Mouse (Mus musculus) embryonic facial prominence, embryonic 11.5 days (tissue): Measurements from ENCODE around the gene Insl6. TPM values are rescaled to one million over a fixed set of nuclear protein-coding genes. Genes with fewer than 3 reads are reported as not detected.

ENCODE experiments used
- ATAC-seq: fragments of 200-750 bp; cut with Nextera tagmentation; replicated peaks from 2 replicates; pipeline ENCODE4 v1.8.0; 2017; ENCODE audit warnings: low read depth; ENCODE audit not compliant: insufficient number of reproducible peaks, low FRiP score, low TSS enrichment
- DNase-seq: peaks from one replicate; pipeline ENCODE4 v3.0.0-alpha.2; 2015; ENCODE audit warnings: low spot score
- H3K27ac ChIP-seq: fragments of 300-500 bp; sonication (generic); replicated peaks from 2 replicates; pipeline ENCODE4 v1.5.1; 2014; ENCODE audit warnings: mild to moderate bottlenecking, low read depth, low read length, control low read depth
- H3K27me3 ChIP-seq: fragments of 300-500 bp; sonication (generic); 2 replicates; pipeline ENCODE4 v1.6.1; 2014; ENCODE audit warnings: mild to moderate bottlenecking, low read length, moderate library complexity, mixed read lengths; ENCODE audit not compliant: control insufficient read depth, insufficient read depth
- H3K36me3 ChIP-seq: fragments of 300-500 bp; sonication (generic); replicated peaks from 2 replicates; pipeline ENCODE4 v1.6.1; 2014; ENCODE audit warnings: low read depth, mild to moderate bottlenecking, low read length, moderate library complexity, mixed read lengths; ENCODE audit not compliant: control insufficient read depth, insufficient read depth
- H3K4me1 ChIP-seq: fragments of 300-500 bp; sonication (generic); 2 replicates; pipeline ENCODE4 v1.6.1; 2014; ENCODE audit warnings: low read length, mixed read lengths; ENCODE audit not compliant: control insufficient read depth, insufficient read depth
- H3K4me2 ChIP-seq: fragments of 300-500 bp; sonication (generic); 2 replicates; pipeline ENCODE4 v1.6.1; 2014; ENCODE audit warnings: low read depth, mild to moderate bottlenecking, control low read depth, low read length, moderate library complexity
- H3K4me3 ChIP-seq: fragments of 300-500 bp; sonication (generic); 2 replicates; pipeline ENCODE4 v1.5.1; 2014; ENCODE audit warnings: low read depth, low read length, control low read depth
- H3K9ac ChIP-seq: fragments of 300-500 bp; sonication (generic); replicated peaks from 2 replicates; pipeline ENCODE4 v1.6.1; 2014; ENCODE audit warnings: mild to moderate bottlenecking, control low read depth, low read length
- H3K9me3 ChIP-seq: fragments of 300-500 bp; sonication (generic); replicated peaks from 2 replicates; pipeline ENCODE4 v1.6.1; 2016; ENCODE audit warnings: mild to moderate bottlenecking, low read length, inconsistent platforms, mixed read lengths; ENCODE audit not compliant: control insufficient read depth
- WGBS: fragments of 180-500 bp; shearing (Covaris S2); extraction: QIAGEN DNeasy Blood & Tissue Kit; methylation state at CpG from one replicate; pipeline ENCODE4 v1.1.7; 2014; 5-methylcytosine and 5-hydroxymethylcytosine counted together
- polyA plus RNA-seq: library from polyadenylated mRNA; unstranded; fragments of >200 nt; fragmentation: Nextera tagmentation; extraction: Ambion mirVana; gene quantifications from 2 replicates; pipeline ENCODE4 v1.2.1, GENCODE M21; 2014

Insl6 gene
- polyA plus RNA-seq, 1 experiment from 2014 or later, result 8.1 TPM

GRCm38 (mm10) chr19:29362173-29362930 is 37.2 kb upstream of the Insl6 start:
- ATAC-seq, result no peak
- H3K4me2 ChIP-seq, result peak overlapping the region; percentile 72

DNA sequence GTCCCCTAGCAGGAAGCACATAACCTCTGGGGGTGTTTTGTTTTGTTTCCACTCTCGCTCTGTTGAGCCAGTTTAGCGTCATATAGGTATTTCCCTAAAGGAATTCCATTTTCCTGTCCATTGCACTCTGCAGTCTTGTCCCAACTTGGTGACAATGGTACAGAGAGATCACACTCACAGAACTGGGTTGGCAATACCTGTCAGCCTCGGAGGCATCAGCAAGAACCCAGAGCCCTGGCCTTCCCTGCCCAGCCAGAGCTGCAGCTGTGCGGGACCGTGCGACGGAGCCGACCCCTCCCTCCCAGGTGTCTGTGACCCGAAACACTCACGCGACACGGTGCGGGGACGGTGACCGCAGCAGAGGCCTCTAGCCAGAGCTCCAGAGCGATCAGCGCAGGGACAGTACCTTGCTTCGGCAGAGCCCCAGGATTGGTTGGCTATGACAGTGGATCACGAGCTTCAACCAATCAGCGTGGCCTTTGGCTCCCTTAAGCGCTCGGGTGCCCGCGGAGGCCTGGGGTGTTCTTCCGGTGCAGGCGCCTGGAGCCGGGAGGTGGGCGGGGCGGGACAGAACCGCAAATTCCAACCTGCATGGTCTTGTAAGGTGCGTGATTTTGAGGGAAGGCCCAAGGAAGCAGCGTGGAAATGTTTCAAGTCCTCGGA is 36.4 kb upstream of the Insl6 start:
- DNase-seq, result peak; percentile 93
- peak overlapping the region; percentile 41 for H3K9ac ChIP-seq
- H3K4me2 ChIP-seq, result peak overlapping the region; percentile 72
- H3K27ac ChIP-seq, result no peak overlapping the region
- WGBS, result 2% methylated on average over 33 of the region's 33 CpGs
- peak; percentile 99 for ATAC-seq
- H3K36me3 ChIP-seq, result no peaks in the 10 kb centered on the region
- no peaks in the 10 kb centered on the region for H3K27me3 ChIP-seq
- H3K9me3 ChIP-seq, result no peaks in the 10 kb centered on the region
- H3K4me3 ChIP-seq, result peak overlapping the region; percentile 48
- no peaks in the 10 kb centered on the region for H3K4me1 ChIP-seq

More at GRCm38 (mm10) chr19:29362173-29362930, 37.2 kb upstream of the Insl6 start:
- WGBS, result 54% methylated on average over 13 of the region's 13 CpGs
- DNase-seq, result no peak
- no peaks in the 10 kb centered on the region for H3K36me3 ChIP-seq
- no peaks in the 10 kb centered on the region for H3K27me3 ChIP-seq
- no peaks in the 10 kb centered on the region for H3K9me3 ChIP-seq
- 0 out of 2 replicates have a peak overlapping the region, but pooled peaks have one; percentile 20 for H3K9ac ChIP-seq
- H3K4me3 ChIP-seq, result peak overlapping the region; percentile 48
- no peak overlapping the region for H3K27ac ChIP-seq
- no peaks in the 10 kb centered on the region for H3K4me1 ChIP-seq

- WGBS, result 86% methylated on average over 5 of the region's 5 CpGs
- no peak for DNase-seq
- no peak overlapping the region for H3K27ac ChIP-seq
- no peaks in the 10 kb centered on the region for H3K4me1 ChIP-seq
- H3K27me3 ChIP-seq, result no peaks in the 10 kb centered on the region
- H3K4me2 ChIP-seq, result no peak overlapping the region
- ATAC-seq, result no peak
- no peak overlapping the region for H3K4me3 ChIP-seq
- H3K9me3 ChIP-seq, result no peaks in the 10 kb centered on the region
- H3K36me3 ChIP-seq, result no peaks in the 10 kb centered on the region
- no peak overlapping the region for H3K9ac ChIP-seq
These were observed 35.1 kb upstream of the Insl6 start for GRCm38 (mm10) chr19:29360251-29360650.

GRCm38 (mm10) chr19:29356281-29356680 is 31.1 kb upstream of the Insl6 start:
- Histone ChIP-seq H3K27me3 (no peaks in the 10 kb centered on the region), H3K4me2 (no peak overlapping the region), H3K4me3 (no peak overlapping the region), H3K36me3 (no peaks in the 10 kb centered on the region), H3K4me1 (no peaks in the 10 kb centered on the region), H3K9me3 (no peaks in the 10 kb centered on the region), H3K27ac (no peak overlapping the region), H3K9ac (no peak overlapping the region)
- WGBS, result 84% methylated on average over 11 of the region's 11 CpGs
- DNase-seq, result no peak
- no peak for ATAC-seq

GRCm38 (mm10) chr19:29354895-29355877 is 30.0 kb upstream of the Insl6 start:
- 5% methylated on average over 20 of the region's 20 CpGs for WGBS
- peak overlapping the region; percentile 22 for H3K4me3 ChIP-seq

DNA sequence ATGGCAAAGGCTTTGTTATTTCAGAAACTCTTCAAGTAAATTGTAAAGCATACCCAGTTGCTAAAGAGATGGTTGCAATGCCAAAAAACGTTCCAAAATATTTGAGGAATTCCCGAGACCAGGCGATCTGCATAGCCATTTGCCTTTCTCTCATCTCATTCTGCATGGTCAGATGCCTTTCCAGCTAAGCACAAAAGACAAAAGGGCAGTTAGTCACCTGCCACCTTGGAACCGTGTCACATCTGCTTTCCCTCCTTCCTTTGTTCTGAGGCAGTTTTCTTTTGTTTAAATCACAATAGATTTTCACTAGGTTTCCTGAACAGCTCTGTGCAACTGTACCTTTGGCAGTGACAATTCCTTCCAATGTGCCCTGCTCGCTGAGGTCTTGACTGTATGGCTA is 25.8 kb upstream of the Insl6 start:
- 60% methylated on average over 5 of the region's 5 CpGs for WGBS
- Histone ChIP-seq H3K4me1 (no peaks in the 10 kb centered on the region), H3K9ac (no peak overlapping the region), H3K9me3 (no peaks in the 10 kb centered on the region), H3K4me3 (no peak overlapping the region), H3K36me3 (no peaks in the 10 kb centered on the region), H3K27me3 (no peaks in the 10 kb centered on the region), H3K4me2 (no peak overlapping the region), H3K27ac (no peak overlapping the region)
- ATAC-seq (no peak), DNase-seq (no peak)

More at GRCm38 (mm10) chr19:29354895-29355877, 30.0 kb upstream of the Insl6 start:
- Histone ChIP-seq H3K9me3 (no peaks in the 10 kb centered on the region), H3K4me2 (peak overlapping the region; percentile 36), H3K27ac (no peak overlapping the region), H3K27me3 (no peaks in the 10 kb centered on the region), H3K4me1 (no peaks in the 10 kb centered on the region), H3K36me3 (no peaks in the 10 kb centered on the region), H3K9ac (no peak overlapping the region)
- DNase-seq (peak; percentile 92), ATAC-seq (peak; percentile 67)

DNA sequence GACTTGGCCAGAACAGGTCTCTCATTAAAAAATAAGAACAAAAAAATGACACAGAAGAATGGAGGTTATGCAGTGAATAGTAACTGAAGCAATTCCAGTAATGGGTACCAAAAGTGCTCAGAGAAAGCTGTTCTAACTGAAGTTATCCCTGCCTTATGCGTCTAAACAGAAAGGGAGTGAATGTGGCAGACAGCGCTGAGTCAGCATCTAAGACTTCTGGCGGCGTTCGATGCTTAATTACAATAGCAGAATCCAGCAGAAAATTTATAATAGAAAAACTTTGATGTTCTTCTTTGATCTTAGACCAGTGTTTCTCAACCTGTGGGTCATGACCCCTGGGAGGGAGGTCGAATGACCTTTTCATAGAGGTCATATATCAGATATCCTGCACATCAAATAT is 20.5 kb upstream of the Insl6 start:
- H3K36me3 ChIP-seq, result no peaks in the 10 kb centered on the region
- H3K9me3 ChIP-seq, result no peaks in the 10 kb centered on the region
- no peak overlapping the region for H3K4me3 ChIP-seq
- no peak for DNase-seq
- no peaks in the 10 kb centered on the region for H3K27me3 ChIP-seq
- WGBS, result 80% methylated on average over 6 of the region's 6 CpGs
- H3K4me1 ChIP-seq, result no peaks in the 10 kb centered on the region
- ATAC-seq, result no peak
- no peak overlapping the region for H3K4me2 ChIP-seq
- H3K9ac ChIP-seq, result no peak overlapping the region
- no peak overlapping the region for H3K27ac ChIP-seq
